Mouse (Mus musculus) G1E-ER4 (cell line): Measurements from ENCODE around the gene Unk. TPM values are rescaled to one million over a fixed set of nuclear protein-coding genes. Genes with fewer than 3 reads are reported as not detected.

Experiments
- GATA1 ChIP-seq: IDR thresholded peaks from one replicate; pipeline ENCODE4 v1.8.0; 2012; ENCODE audit warnings: low read length, inconsistent platforms
- polyA plus RNA-seq: library from polyadenylated mRNA; stranded (reverse); fragments of >175 nt; gene quantifications from 2 replicates; pipeline ENCODE4 v1.2.3, GENCODE M21; 2012

The Unk gene
- polyA plus RNA-seq, 1 experiment, result 56.9 TPM

GRCm38 (mm10) chr11:116087194-116088130, 57.3 kb downstream of the Unk start:
- no peak for TF ChIP-seq GATA1

- TF ChIP-seq GATA1, result no peak
Observed at GRCm38 (mm10) chr11:116088188-116088587, 58.1 kb downstream of the Unk start.

GRCm38 (mm10) chr11:116088741-116089394, 58.7 kb downstream of the Unk start:
- TF ChIP-seq GATA1, result no peak

GRCm38 (mm10) chr11:116089545-116089944, 59.4 kb downstream of the Unk start:
- no peak for TF ChIP-seq GATA1

GRCm38 (mm10) chr11:116091591-116091990, 61.5 kb downstream of the Unk start:
- TF ChIP-seq GATA1, result no peak

GRCm38 (mm10) chr11:116093771-116094565, 63.8 kb downstream of the Unk start:
- TF ChIP-seq GATA1, result no peak

GRCm38 (mm10) chr11:116095573-116095972, 65.5 kb downstream of the Unk start:
- no peak for TF ChIP-seq GATA1

- TF ChIP-seq GATA1, result no peak
Observed at GRCm38 (mm10) chr11:116096213-116097108, 66.3 kb downstream of the Unk start.

GRCm38 (mm10) chr11:116098711-116099460, 68.8 kb downstream of the Unk start:
- no peak for TF ChIP-seq GATA1

- TF ChIP-seq GATA1, result no peak
Observed at GRCm38 (mm10) chr11:116099462-116099861, 69.3 kb downstream of the Unk start.

GRCm38 (mm10) chr11:116100385-116100784, 70.3 kb downstream of the Unk start:
- no peak for TF ChIP-seq GATA1

- TF ChIP-seq GATA1, result no peak
Observed at GRCm38 (mm10) chr11:116100839-116101238, 70.7 kb downstream of the Unk start.

GRCm38 (mm10) chr11:116101931-116102381, 71.8 kb downstream of the Unk start:
- no peak for TF ChIP-seq GATA1

GRCm38 (mm10) chr11:116102472-116102871, 72.3 kb downstream of the Unk start:
- no peak for TF ChIP-seq GATA1
